Mouse (Mus musculus) right cerebral cortex, postnatal 4 days (tissue): ENCODE measurements at regions not wholly inside any gene's neighbourhood (a gene's known extent, or its start where the extent isn't known, plus 50 kb on each side); places are given as distances from the start of the nearest gene placed in this dataset.

Source experiments
- DNase-seq: peaks from one replicate; pipeline ENCODE4 v3.0.0-alpha.2; 2022

- DNase-seq: no peak
Measured at GRCm38 (mm10) chr3:147531608-147532180, 679.5 kb downstream of the Ttll7 start.
